ENCODE assay signal across 15 mouse cellular contexts in the genomic region with DNA sequence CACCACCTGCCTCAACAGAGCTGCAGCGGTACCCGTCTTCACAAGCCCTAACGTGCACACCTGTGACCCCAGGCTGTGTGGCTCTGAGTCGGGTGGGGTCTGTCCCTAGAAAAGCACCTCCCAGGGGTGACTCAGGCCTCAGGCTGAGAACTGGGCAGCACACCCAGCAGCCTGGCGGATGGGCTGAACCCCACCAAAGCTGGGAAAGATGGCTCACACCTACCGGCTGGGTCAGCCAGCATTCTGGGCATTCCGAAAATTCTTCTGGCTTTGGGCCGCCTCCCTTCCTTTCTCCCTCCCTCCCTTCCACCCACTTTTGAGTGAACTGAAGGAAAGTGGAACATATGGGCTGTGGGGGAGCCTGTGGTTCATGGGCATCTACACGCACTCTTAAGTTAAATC. TPM values are rescaled to one million over a fixed set of nuclear protein-coding genes. Genes with fewer than 3 reads are reported as not detected.
DNase-seq lines count a peak whose midpoint lies in the region; ATAC-seq lines count a peak whose summit lies in the region.
"Had no signal": no experiment of that assay in that cellular context is flagged by ENCODE, and none has a peak within 500 bp of the region (broad histone marks: within the 10 kb centered on the region; RNA-seq: fewer than 3 reads in every experiment).

No protein-coding gene starts in this region.

- peaks cover 80% of the 10 kb centered on the region for H3K4me1 ChIP-seq in kidney, embryonic 15.5 days
- H3K4me1 ChIP-seq in neural tube, embryonic 11.5 days (ENCODE audit: control insufficient read depth, insufficient read depth, low read length), result no peaks in the 10 kb centered on the region; the same call in 1 of the 2 replicates
- peaks cover 22% of the 10 kb centered on the region for H3K4me1 ChIP-seq in neural tube, embryonic 15.5 days
- peaks cover 38% of the 10 kb centered on the region for H3K4me1 ChIP-seq in stomach, embryonic 15.5 days

- H3K27me3 ChIP-seq in kidney, embryonic 15.5 days, result no peaks in the 10 kb centered on the region
- H3K27me3 ChIP-seq in neural tube, embryonic 11.5 days (ENCODE audit: control insufficient read depth, insufficient read depth, low read length), result no peaks in the 10 kb centered on the region
- no peaks in the 10 kb centered on the region for H3K27me3 ChIP-seq in neural tube, embryonic 15.5 days (replicated peaks)
- H3K27me3 ChIP-seq in stomach, embryonic 15.5 days (replicated peaks), result no peaks in the 10 kb centered on the region

- no peak overlapping the region for H3K4me3 ChIP-seq in kidney, embryonic 15.5 days (replicated peaks)
- no peak overlapping the region for H3K4me3 ChIP-seq in neural tube, embryonic 11.5 days (ENCODE audit: low read depth, low read length)
- no peak overlapping the region for H3K4me3 ChIP-seq in neural tube, embryonic 15.5 days (replicated peaks)
- H3K4me3 ChIP-seq in stomach, embryonic 15.5 days (replicated peaks), result no peak overlapping the region
- H3K4me3 ChIP-seq: liver, embryonic 12.5 days had no signal

- H3K9ac ChIP-seq in kidney, embryonic 15.5 days, result no peak overlapping the region
- no peak overlapping the region for H3K9ac ChIP-seq in neural tube, embryonic 11.5 days (ENCODE audit: low read length)
- no peak overlapping the region for H3K9ac ChIP-seq in neural tube, embryonic 15.5 days (replicated peaks)
- H3K9ac ChIP-seq in stomach, embryonic 15.5 days, result no peak overlapping the region
- H3K9ac ChIP-seq: liver, embryonic 12.5 days had no signal

- H3K4me2 ChIP-seq in kidney, embryonic 15.5 days, result no peak overlapping the region
- no peak overlapping the region for H3K4me2 ChIP-seq in neural tube, embryonic 11.5 days (ENCODE audit: low read depth)
- no peak overlapping the region for H3K4me2 ChIP-seq in neural tube, embryonic 15.5 days
- no peak overlapping the region for H3K4me2 ChIP-seq in stomach, embryonic 15.5 days
- H3K4me2 ChIP-seq: liver, embryonic 12.5 days had no signal

- DNase-seq in kidney, adult 18-20 months, result no peak
- peak; percentile 2 for DNase-seq in neural tube, embryonic 11.5 days (ENCODE audit: low spot score)
- DNase-seq in ZHBTc4 (ENCODE audit: low read depth, low spot score), result peak; percentile 62
- DNase-seq in ovary, postnatal 14 days (ENCODE audit: low spot score), result no peak
- DNase-seq: adrenal gland, adult 2 months; cerebellum, postnatal 25 days; gastrocnemius, postnatal 14 days; thymus, adult 18-20 months had no signal

- H3K27ac ChIP-seq in kidney, embryonic 15.5 days, result peak overlapping the region; percentile 69; the same call in 1 of the 2 replicates
- H3K27ac ChIP-seq in neural tube, embryonic 11.5 days (ENCODE audit: low read depth, low read length), result no peak overlapping the region
- no peak overlapping the region for H3K27ac ChIP-seq in neural tube, embryonic 15.5 days (replicated peaks)
- 0 out of 2 replicates have a peak overlapping the region, but pooled peaks have one; percentile 61 for H3K27ac ChIP-seq in stomach, embryonic 15.5 days
- H3K27ac ChIP-seq: hindbrain, postnatal 0 days; liver, embryonic 12.5 days had no signal

- no peaks in the 10 kb centered on the region for H3K9me3 ChIP-seq in kidney, embryonic 15.5 days (replicated peaks)
- H3K9me3 ChIP-seq in neural tube, embryonic 11.5 days (ENCODE audit: control insufficient read depth, low read length), result no peaks in the 10 kb centered on the region
- H3K9me3 ChIP-seq in neural tube, embryonic 15.5 days (replicated peaks), result no peaks in the 10 kb centered on the region
- H3K9me3 ChIP-seq in stomach, embryonic 15.5 days, result no peaks in the 10 kb centered on the region
- H3K9me3 ChIP-seq: liver, embryonic 12.5 days had no signal

- WGBS in kidney, embryonic 15.5 days, result 77% methylated on average over 9 of the region's 9 CpGs
- WGBS in neural tube, embryonic 11.5 days, result 87% methylated on average over 9 of the region's 9 CpGs
- WGBS in neural tube, embryonic 15.5 days, result 87% methylated on average over 9 of the region's 9 CpGs
- 73% methylated on average over 9 of the region's 9 CpGs for WGBS in stomach, embryonic 15.5 days

- H3K36me3 ChIP-seq in kidney, embryonic 15.5 days, result no peaks in the 10 kb centered on the region
- H3K36me3 ChIP-seq in neural tube, embryonic 11.5 days (ENCODE audit: control insufficient read depth, insufficient read depth, low read length), result no peaks in the 10 kb centered on the region
- H3K36me3 ChIP-seq in neural tube, embryonic 15.5 days, result no peaks in the 10 kb centered on the region
- H3K36me3 ChIP-seq in stomach, embryonic 15.5 days, result no peaks in the 10 kb centered on the region
- H3K36me3 ChIP-seq: liver, embryonic 12.5 days had no signal

- no peak for ATAC-seq in kidney, embryonic 15.5 days (replicated peaks; ENCODE audit: low FRiP score)
- no peak for ATAC-seq in neural tube, embryonic 11.5 days (ENCODE audit: insufficient read depth, low FRiP score, low TSS enrichment)
- ATAC-seq in neural tube, embryonic 15.5 days (ENCODE audit: low FRiP score), result no peak
- ATAC-seq in stomach, embryonic 15.5 days (ENCODE audit: insufficient read depth, low FRiP score, low read depth), result no peak
- ATAC-seq: forebrain, embryonic 14.5 days; hindbrain, postnatal 0 days; liver, embryonic 12.5 days had no signal

RNA-seq across cellular contexts. Expression of gene 2900026A02Rik, which starts 5.4 kb away (rescaled TPM):
- polyA plus RNA-seq in kidney, embryonic 15.5 days (2015; fragmentation: Nextera tagmentation; extraction: Ambion mirVana), result 7.0 and 7.5 TPM in 2 replicates
- 1.3 and 1.5 TPM in 2 replicates for polyA plus RNA-seq in neural tube, embryonic 11.5 days (2014; fragmentation: Nextera tagmentation; extraction: Ambion mirVana)
- polyA plus RNA-seq in neural tube, embryonic 15.5 days (2015; fragmentation: Nextera tagmentation; extraction: Ambion mirVana), result 3.0 and 5.5 TPM in 2 replicates
- polyA plus RNA-seq in stomach, embryonic 15.5 days (2015; fragmentation: Nextera tagmentation; extraction: Ambion mirVana), result 12.6 and 15.2 TPM in 2 replicates

RNA-seq across cellular contexts. Expression of gene Tmem211, which starts 11.1 kb away (rescaled TPM):
- 0.19 TPM in 1 of 2 replicates, not detected in the other for polyA plus RNA-seq in kidney, embryonic 15.5 days (2015; fragmentation: Nextera tagmentation; extraction: Ambion mirVana)
- polyA plus RNA-seq in neural tube, embryonic 11.5 days (2014; fragmentation: Nextera tagmentation; extraction: Ambion mirVana), result not detected in 2 replicates
- not detected in 2 replicates for polyA plus RNA-seq in neural tube, embryonic 15.5 days (2015; fragmentation: Nextera tagmentation; extraction: Ambion mirVana)
- polyA plus RNA-seq in stomach, embryonic 15.5 days (2015; fragmentation: Nextera tagmentation; extraction: Ambion mirVana), result 0.48 and 0.57 TPM in 2 replicates
- polyA plus RNA-seq: adrenal gland, adult 2 months; forebrain, embryonic 14.5 days; heart, postnatal 0 days; liver, embryonic 12.5 days had no signal

Comparison
In these comparisons a context has a peak if more than half of its experiments do, and no peak if none do; other contexts are left out.
1. H3K27ac ChIP-seq: peak in kidney, embryonic 15.5 days (single experiment) and stomach, embryonic 15.5 days (single experiment); none in neural tube, embryonic 11.5 days (single experiment) and neural tube, embryonic 15.5 days (single experiment).
2. DNase-seq: peak in neural tube, embryonic 11.5 days (single experiment) and ZHBTc4 (single experiment); none in kidney, adult 18-20 months (single experiment) and ovary, postnatal 14 days (single experiment).